Mouse (Mus musculus): ENCODE data around the gene Rbm20. TPM values are rescaled to one million over a fixed set of nuclear protein-coding genes. Genes with fewer than 3 reads are reported as not detected.

The Rbm20 gene
- polyA plus RNA-seq, 1 experiment from 2014 or later: 2.7 TPM

DNA sequence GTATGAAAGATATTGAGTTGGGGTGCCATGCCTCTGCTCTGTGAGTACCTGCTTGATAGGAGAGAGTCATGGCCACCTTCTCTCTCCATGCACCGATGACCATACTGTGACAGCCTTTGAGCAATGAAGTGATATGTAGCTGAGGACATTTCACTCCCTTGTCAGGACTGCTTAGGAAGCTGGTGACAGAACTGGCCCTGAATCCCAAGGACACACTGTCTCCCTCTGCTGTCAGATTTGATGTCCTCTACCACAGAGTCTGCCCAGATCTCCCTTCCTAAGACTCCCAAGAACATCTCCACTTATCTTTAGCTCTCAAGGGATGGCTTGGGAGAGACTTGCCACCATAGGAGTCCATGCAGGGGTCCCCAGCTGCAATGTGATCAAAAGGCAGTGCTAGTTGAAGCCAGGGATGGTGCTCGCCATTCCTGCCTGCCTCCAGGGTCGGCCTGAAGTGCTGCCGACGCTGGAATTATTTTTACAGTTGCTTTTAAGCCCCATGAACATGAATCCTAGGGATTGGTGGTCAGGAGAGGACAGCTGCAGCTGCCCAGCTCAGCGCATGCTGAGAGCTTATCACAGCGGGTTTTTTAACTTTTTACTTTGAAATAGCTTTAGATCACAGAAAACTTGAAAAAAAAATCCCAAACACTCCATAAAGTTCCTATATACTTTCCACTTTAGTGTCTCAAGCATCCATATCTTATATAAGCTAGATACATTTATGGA is 35.4 kb downstream of the Rbm20 start:
- H3K4me1 ChIP-seq (ENCODE audit: control insufficient read depth, insufficient read depth, low read length): peaks cover 3% of the 10 kb centered on the region; the same call in 1 of the 2 replicates
- ATAC-seq (ENCODE audit: insufficient number of reproducible peaks, low FRiP score, low TSS enrichment, low read depth): no peak

DNA sequence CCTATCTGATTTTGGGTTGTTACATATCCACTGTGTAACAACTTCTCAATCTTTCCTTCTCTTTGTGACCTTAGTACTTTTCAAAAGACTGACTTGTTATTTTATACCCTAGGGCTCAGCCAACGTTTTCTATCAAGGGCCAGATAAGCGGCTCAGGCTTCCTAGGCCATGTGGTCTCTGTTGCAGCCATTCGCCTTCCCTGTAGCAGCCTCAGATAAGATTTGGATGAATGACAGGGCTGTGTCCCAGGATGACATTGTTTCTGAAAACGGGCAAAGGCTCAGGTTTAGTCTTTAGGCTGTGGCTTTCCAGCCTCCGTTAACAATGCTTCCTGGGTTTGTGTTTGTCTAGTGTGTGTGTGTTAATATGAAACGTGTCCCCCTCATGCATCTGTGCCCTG is 36.3 kb downstream of the Rbm20 start:
- H3K27me3 ChIP-seq (ENCODE audit: control insufficient read depth, insufficient read depth, low read length): no peaks in the 10 kb centered on the region
- no peak overlapping the region for H3K9ac ChIP-seq (ENCODE audit: low read length)
- H3K4me1 ChIP-seq (ENCODE audit: control insufficient read depth, insufficient read depth, low read length): peaks cover 3% of the 10 kb centered on the region; the same call in 1 of the 2 replicates
- 81% methylated on average over 6 of the region's 6 CpGs for WGBS
- H3K9me3 ChIP-seq (ENCODE audit: control insufficient read depth, low read length): no peaks in the 10 kb centered on the region
- ATAC-seq (ENCODE audit: insufficient number of reproducible peaks, low FRiP score, low TSS enrichment, low read depth): no peak
- no peaks in the 10 kb centered on the region for H3K36me3 ChIP-seq (ENCODE audit: control insufficient read depth, insufficient read depth, low read length)
- no peak for DNase-seq (ENCODE audit: low spot score)
- H3K4me3 ChIP-seq (ENCODE audit: low read depth, low read length): no peak overlapping the region
- no peak overlapping the region for H3K27ac ChIP-seq (replicated peaks; ENCODE audit: low read depth, low read length)
- no peak overlapping the region for H3K4me2 ChIP-seq (ENCODE audit: low read depth, severe bottlenecking)

More for the DNA sequence above, 35.4 kb downstream of the Rbm20 start:
- Histone ChIP-seq H3K4me3 (ENCODE audit: low read depth, low read length) (no peak overlapping the region), H3K27ac (replicated peaks; ENCODE audit: low read depth, low read length) (no peak overlapping the region), H3K9me3 (ENCODE audit: control insufficient read depth, low read length) (no peaks in the 10 kb centered on the region), H3K9ac (ENCODE audit: low read length) (no peak overlapping the region), H3K27me3 (ENCODE audit: control insufficient read depth, insufficient read depth, low read length) (no peaks in the 10 kb centered on the region), H3K36me3 (ENCODE audit: control insufficient read depth, insufficient read depth, low read length) (no peaks in the 10 kb centered on the region), H3K4me2 (ENCODE audit: low read depth, severe bottlenecking) (no peak overlapping the region)
- 61% methylated on average over 7 of the region's 7 CpGs for WGBS
- DNase-seq (ENCODE audit: low spot score): no peak

DNA sequence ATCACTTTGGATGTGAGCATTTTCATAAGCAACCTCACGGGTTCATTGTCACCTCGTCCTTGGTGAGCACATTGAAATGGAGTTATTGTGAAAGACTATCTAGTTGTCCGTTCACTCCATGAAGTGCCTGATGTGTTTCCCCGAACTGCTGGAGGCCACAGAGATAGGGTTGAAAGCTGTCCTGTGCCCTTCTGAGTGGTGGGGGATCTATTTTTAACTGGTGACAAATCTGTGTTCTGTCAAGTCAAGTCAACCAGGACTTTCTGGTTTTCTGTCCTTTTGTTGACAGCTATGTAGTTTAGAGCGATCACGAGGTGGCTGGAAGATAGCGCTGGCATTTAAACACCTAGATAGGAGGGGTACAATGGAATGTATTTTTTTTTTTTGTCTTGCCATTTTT is 39.4 kb downstream of the Rbm20 start:
- no peak for DNase-seq (ENCODE audit: low spot score)
- 89% methylated on average over 7 of the region's 7 CpGs for WGBS
- H3K27ac ChIP-seq (replicated peaks; ENCODE audit: low read depth, low read length): no peak overlapping the region

DNA sequence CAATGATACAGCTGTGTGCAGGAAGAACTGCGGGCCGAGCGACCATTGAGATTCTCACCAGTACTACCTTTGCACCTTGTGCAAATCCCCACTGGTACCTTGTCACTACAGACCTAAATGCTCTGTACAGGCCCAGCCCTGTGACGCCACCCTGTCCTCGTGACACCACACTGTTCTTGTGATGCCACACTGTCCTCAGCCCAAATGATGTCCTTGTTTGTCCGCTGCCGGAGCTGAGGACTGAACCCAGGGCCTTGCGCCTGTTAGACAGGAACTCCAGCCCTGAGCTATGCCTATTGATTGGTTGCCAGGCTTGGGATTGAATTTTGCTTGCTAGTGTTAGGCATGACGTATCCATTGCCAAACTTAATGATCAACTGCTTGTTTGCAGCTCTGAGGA is 40.3 kb downstream of the Rbm20 start:
- WGBS: 93% methylated on average over 9 of the region's 9 CpGs
- H3K27ac ChIP-seq (replicated peaks; ENCODE audit: low read depth, low read length): no peak overlapping the region
- no peak for ATAC-seq (ENCODE audit: insufficient number of reproducible peaks, low FRiP score, low TSS enrichment, low read depth)

More for the DNA sequence above, 39.4 kb downstream of the Rbm20 start:
- H3K9me3 ChIP-seq (ENCODE audit: control insufficient read depth, low read length): no peaks in the 10 kb centered on the region
- no peaks in the 10 kb centered on the region for H3K36me3 ChIP-seq (ENCODE audit: control insufficient read depth, insufficient read depth, low read length)
- H3K9ac ChIP-seq (ENCODE audit: low read length): no peak overlapping the region
- peaks cover under 1% of the 10 kb centered on the region; the same call in 1 of the 2 replicates for H3K4me1 ChIP-seq (ENCODE audit: control insufficient read depth, insufficient read depth, low read length)
- H3K27me3 ChIP-seq (ENCODE audit: control insufficient read depth, insufficient read depth, low read length): no peaks in the 10 kb centered on the region
- no peak overlapping the region for H3K4me2 ChIP-seq (ENCODE audit: low read depth, severe bottlenecking)
- H3K4me3 ChIP-seq (ENCODE audit: low read depth, low read length): no peak overlapping the region
- no peak for ATAC-seq (ENCODE audit: insufficient number of reproducible peaks, low FRiP score, low TSS enrichment, low read depth)

DNA sequence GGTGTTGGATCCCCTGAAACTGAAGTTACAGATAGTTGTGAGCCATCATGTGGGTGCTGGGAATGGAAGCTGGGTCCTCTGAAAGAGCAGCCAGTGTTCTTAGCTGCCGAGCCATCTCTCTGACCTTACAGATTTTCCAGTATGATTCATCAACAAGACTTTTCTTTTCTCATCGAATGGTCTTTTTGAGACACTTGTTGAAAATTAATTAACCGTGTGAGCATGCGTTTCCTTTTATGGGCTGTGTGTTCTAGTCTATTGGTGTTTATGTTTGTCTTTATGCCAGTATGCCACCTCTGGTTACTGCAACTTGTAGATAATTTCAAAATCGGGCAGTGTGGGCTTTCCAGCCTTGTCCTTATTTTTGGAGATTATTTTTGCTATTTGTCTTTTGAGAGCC is 45.1 kb downstream of the Rbm20 start:
- H3K9me3 ChIP-seq (ENCODE audit: control insufficient read depth, low read length): no peaks in the 10 kb centered on the region
- DNase-seq (ENCODE audit: low spot score): no peak
- H3K4me2 ChIP-seq (ENCODE audit: low read depth, severe bottlenecking): no peak overlapping the region
- no peak overlapping the region for H3K27ac ChIP-seq (replicated peaks; ENCODE audit: low read depth, low read length)
- H3K4me1 ChIP-seq (ENCODE audit: control insufficient read depth, insufficient read depth, low read length): peaks cover 4% of the 10 kb centered on the region
- no peaks in the 10 kb centered on the region for H3K36me3 ChIP-seq (ENCODE audit: control insufficient read depth, insufficient read depth, low read length)
- no peak overlapping the region for H3K9ac ChIP-seq (ENCODE audit: low read length)
- H3K4me3 ChIP-seq (ENCODE audit: low read depth, low read length): no peak overlapping the region
- H3K27me3 ChIP-seq (ENCODE audit: control insufficient read depth, insufficient read depth, low read length): no peaks in the 10 kb centered on the region
- no peak for ATAC-seq (ENCODE audit: insufficient number of reproducible peaks, low FRiP score, low TSS enrichment, low read depth)
- WGBS: 93% methylated on average over 5 of the region's 5 CpGs

More for the DNA sequence above, 40.3 kb downstream of the Rbm20 start:
- Histone ChIP-seq H3K4me3 (ENCODE audit: low read depth, low read length) (no peak overlapping the region), H3K9me3 (ENCODE audit: control insufficient read depth, low read length) (no peaks in the 10 kb centered on the region), H3K9ac (ENCODE audit: low read length) (no peak overlapping the region), H3K4me1 (ENCODE audit: control insufficient read depth, insufficient read depth, low read length) (no peaks in the 10 kb centered on the region), H3K4me2 (ENCODE audit: low read depth, severe bottlenecking) (no peak overlapping the region), H3K36me3 (ENCODE audit: control insufficient read depth, insufficient read depth, low read length) (no peaks in the 10 kb centered on the region), H3K27me3 (ENCODE audit: control insufficient read depth, insufficient read depth, low read length) (no peaks in the 10 kb centered on the region)
- DNase-seq (ENCODE audit: low spot score): no peak

DNA sequence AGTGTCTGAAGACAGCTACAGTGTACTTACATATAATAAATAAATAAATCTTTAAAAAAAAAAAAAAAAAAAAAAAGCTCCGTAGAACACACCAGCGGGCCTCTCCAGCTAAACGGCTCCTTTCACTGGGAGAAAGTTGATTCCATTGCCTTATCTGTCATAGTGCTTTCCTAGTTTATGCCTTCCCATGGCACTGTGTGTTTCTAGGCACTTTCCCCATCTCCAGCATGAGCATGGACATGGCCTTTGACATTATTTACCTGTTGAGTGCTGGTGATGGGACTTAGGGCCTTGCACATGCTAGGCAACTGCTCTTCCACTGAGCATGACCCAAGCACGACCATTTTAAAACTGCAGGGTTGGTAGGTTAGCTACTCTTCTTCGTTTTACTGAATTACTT is 46.9 kb downstream of the Rbm20 start:
- Histone ChIP-seq H3K36me3 (ENCODE audit: control insufficient read depth, insufficient read depth, low read length) (no peaks in the 10 kb centered on the region), H3K9me3 (ENCODE audit: control insufficient read depth, low read length) (no peaks in the 10 kb centered on the region), H3K4me1 (ENCODE audit: control insufficient read depth, insufficient read depth, low read length) (peaks cover 12% of the 10 kb centered on the region), H3K4me3 (ENCODE audit: low read depth, low read length) (no peak overlapping the region), H3K4me2 (ENCODE audit: low read depth, severe bottlenecking) (no peak overlapping the region), H3K9ac (ENCODE audit: low read length) (no peak overlapping the region), H3K27ac (replicated peaks; ENCODE audit: low read depth, low read length) (no peak overlapping the region), H3K27me3 (ENCODE audit: control insufficient read depth, insufficient read depth, low read length) (no peaks in the 10 kb centered on the region)
- DNase-seq (ENCODE audit: low spot score) (no peak), ATAC-seq (ENCODE audit: insufficient number of reproducible peaks, low FRiP score, low TSS enrichment, low read depth) (no peak)
- 81% methylated on average over 5 of the region's 5 CpGs for WGBS

DNA sequence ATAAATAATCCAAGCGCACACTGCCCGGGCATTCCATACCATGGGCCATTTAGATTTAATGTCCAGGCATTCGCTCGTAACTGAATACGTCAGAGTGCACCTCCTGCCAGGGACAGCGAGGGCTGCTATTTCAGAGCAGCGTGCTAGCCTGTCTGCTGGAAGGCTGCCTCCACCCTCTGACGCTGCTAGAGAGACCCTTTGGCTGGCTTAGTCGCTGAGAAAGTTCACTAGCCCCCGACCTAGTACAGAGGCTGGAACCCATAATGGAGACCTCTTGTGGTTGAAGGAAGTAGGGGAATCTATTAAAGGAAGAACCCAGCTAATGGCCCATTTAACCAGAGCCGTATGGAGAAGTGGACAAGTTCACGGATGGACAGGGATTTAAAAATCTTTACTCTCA is 49.2 kb downstream of the Rbm20 start:
- H3K27ac ChIP-seq (replicated peaks; ENCODE audit: low read depth, low read length): no peak overlapping the region
- H3K4me1 ChIP-seq (ENCODE audit: control insufficient read depth, insufficient read depth, low read length): peaks cover 12% of the 10 kb centered on the region
- no peaks in the 10 kb centered on the region for H3K9me3 ChIP-seq (ENCODE audit: control insufficient read depth, low read length)
- DNase-seq (ENCODE audit: low spot score) (peak; percentile 59), ATAC-seq (ENCODE audit: insufficient number of reproducible peaks, low FRiP score, low TSS enrichment, low read depth) (peak; percentile 72)
- 21% methylated on average over 12 of the region's 12 CpGs for WGBS
- no peak overlapping the region for H3K4me3 ChIP-seq (ENCODE audit: low read depth, low read length)
- no peak overlapping the region for H3K9ac ChIP-seq (ENCODE audit: low read length)
- no peaks in the 10 kb centered on the region for H3K27me3 ChIP-seq (ENCODE audit: control insufficient read depth, insufficient read depth, low read length)
- no peaks in the 10 kb centered on the region for H3K36me3 ChIP-seq (ENCODE audit: control insufficient read depth, insufficient read depth, low read length)
- no peak overlapping the region for H3K4me2 ChIP-seq (ENCODE audit: low read depth, severe bottlenecking)

DNA sequence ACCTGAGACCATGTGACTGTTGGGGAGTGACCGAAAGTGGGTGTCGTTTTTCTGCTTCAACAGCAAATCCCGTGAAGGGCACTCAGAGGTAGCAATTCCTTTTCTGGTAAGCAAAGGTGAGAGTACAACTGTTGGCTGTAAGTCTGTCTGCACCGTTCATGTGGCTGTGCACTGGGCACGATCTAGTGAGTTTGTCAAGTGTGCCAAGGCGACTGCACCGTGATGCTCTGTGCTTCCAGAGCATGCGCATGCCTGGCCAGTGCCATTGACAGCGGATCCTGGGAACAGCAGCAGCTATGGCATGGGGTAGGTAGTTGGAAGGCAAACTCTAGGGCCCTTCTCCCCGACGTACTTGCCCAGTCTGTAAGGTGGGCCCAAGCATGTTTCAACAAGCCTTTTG is 49.6 kb downstream of the Rbm20 start:
- no peaks in the 10 kb centered on the region for H3K36me3 ChIP-seq (ENCODE audit: control insufficient read depth, insufficient read depth, low read length)
- no peaks in the 10 kb centered on the region for H3K9me3 ChIP-seq (ENCODE audit: control insufficient read depth, low read length)
- WGBS: 71% methylated on average over 11 of the region's 11 CpGs
- DNase-seq (ENCODE audit: low spot score): no peak
- H3K4me1 ChIP-seq (ENCODE audit: control insufficient read depth, insufficient read depth, low read length): peaks cover 12% of the 10 kb centered on the region
- H3K9ac ChIP-seq (ENCODE audit: low read length): no peak overlapping the region
- H3K27me3 ChIP-seq (ENCODE audit: control insufficient read depth, insufficient read depth, low read length): no peaks in the 10 kb centered on the region
- H3K27ac ChIP-seq (replicated peaks; ENCODE audit: low read depth, low read length): no peak overlapping the region
- H3K4me3 ChIP-seq (ENCODE audit: low read depth, low read length): no peak overlapping the region
- ATAC-seq (ENCODE audit: insufficient number of reproducible peaks, low FRiP score, low TSS enrichment, low read depth): no peak
- no peak overlapping the region for H3K4me2 ChIP-seq (ENCODE audit: low read depth, severe bottlenecking)

DNA sequence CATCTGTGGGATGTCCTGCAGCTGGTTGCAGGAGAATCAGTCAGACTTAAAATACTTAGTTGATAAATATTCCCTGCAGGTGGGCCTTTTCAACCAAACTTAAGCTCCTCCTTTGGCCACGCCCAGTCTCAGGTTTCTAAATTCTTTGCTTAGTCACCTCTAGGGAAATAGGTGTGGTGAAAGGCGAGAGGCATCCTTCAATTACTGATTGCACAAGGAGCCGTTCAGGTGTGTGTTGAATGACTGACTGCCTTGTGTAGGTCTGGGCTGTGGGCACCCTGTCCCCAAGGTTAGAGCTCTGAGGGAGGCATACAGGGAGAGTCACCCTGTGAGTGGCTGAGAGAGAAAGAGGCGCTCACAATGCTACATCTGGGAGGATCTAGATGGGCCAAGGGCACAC is 50.2 kb downstream of the Rbm20 start:
- no peak overlapping the region for H3K4me2 ChIP-seq (ENCODE audit: low read depth, severe bottlenecking)
- H3K4me1 ChIP-seq (ENCODE audit: control insufficient read depth, insufficient read depth, low read length): peaks cover 12% of the 10 kb centered on the region
- H3K27ac ChIP-seq (replicated peaks; ENCODE audit: low read depth, low read length): no peak overlapping the region
- ATAC-seq (ENCODE audit: insufficient number of reproducible peaks, low FRiP score, low TSS enrichment, low read depth): no peak
- no peaks in the 10 kb centered on the region for H3K9me3 ChIP-seq (ENCODE audit: control insufficient read depth, low read length)
- no peak overlapping the region for H3K9ac ChIP-seq (ENCODE audit: low read length)
- H3K36me3 ChIP-seq (ENCODE audit: control insufficient read depth, insufficient read depth, low read length): no peaks in the 10 kb centered on the region
- H3K27me3 ChIP-seq (ENCODE audit: control insufficient read depth, insufficient read depth, low read length): no peaks in the 10 kb centered on the region
- no peak overlapping the region for H3K4me3 ChIP-seq (ENCODE audit: low read depth, low read length)
- no peak for DNase-seq (ENCODE audit: low spot score)
- WGBS: 60% methylated on average over 4 of the region's 4 CpGs

Measured in limb, embryonic 11.5 days (tissue).